Mouse (Mus musculus) bone marrow, adult 2 months (tissue): ENCODE measurements around the gene Ntmt1.

Experiments used
- CTCF ChIP-seq: fragments of 200-500 bp; IDR thresholded peaks from 2 replicates; pipeline ENCODE4 v1.5.1; 2011; ENCODE audit warnings: low read length, control low read depth; ENCODE audit not compliant: control insufficient read depth, insufficient read depth
- POLR2A ChIP-seq: fragments of 200-500 bp; IDR thresholded peaks from 2 replicates; pipeline ENCODE4 v1.6.1; 2011; ENCODE audit warnings: low read depth, mild to moderate bottlenecking, control low read depth, low read length, borderline replicate concordance; ENCODE audit not compliant: control insufficient read depth

- no peak for TF ChIP-seq CTCF
- TF ChIP-seq POLR2A, result no peak
Observed at GRCm38 (mm10) chr2:30767626-30768240, 39.9 kb upstream of the Ntmt1 start.
